Mouse (Mus musculus) heart, postnatal 4 days (tissue): ENCODE data around the gene Sh3bp2. TPM values are rescaled to one million over a fixed set of nuclear protein-coding genes. Genes with fewer than 3 reads are reported as not detected.
"Not testable (repeated sequence)": the region's sequence is repeated elsewhere in the genome, so short reads cannot be mapped to it uniquely, and the experiment has no call there.

Experiments
- DNase-seq: peaks from one replicate; pipeline ENCODE4 v3.0.0; 2021
- total RNA-seq, 2 experiments: library from RNA; stranded (reverse); gene quantifications; 2 replicates each; pipeline ENCODE4 v1.2.3; 2021

Sh3bp2 gene
- total RNA-seq, 2 experiments from 2014 or later: 6.1 to 7.9 TPM

- DNase-seq: no peak
Measured at GRCm38 (mm10) chr5:34527352-34527751, 1.7 kb downstream of the Sh3bp2 start.

- no peak for DNase-seq
Measured at GRCm38 (mm10) chr5:34528724-34529123, 3.1 kb downstream of the Sh3bp2 start.

- DNase-seq: no peak
Measured at GRCm38 (mm10) chr5:34530116-34530515, 4.5 kb downstream of the Sh3bp2 start.

- DNase-seq: no peak
Measured at GRCm38 (mm10) chr5:34530687-34531086, 5.0 kb downstream of the Sh3bp2 start.

DNA sequence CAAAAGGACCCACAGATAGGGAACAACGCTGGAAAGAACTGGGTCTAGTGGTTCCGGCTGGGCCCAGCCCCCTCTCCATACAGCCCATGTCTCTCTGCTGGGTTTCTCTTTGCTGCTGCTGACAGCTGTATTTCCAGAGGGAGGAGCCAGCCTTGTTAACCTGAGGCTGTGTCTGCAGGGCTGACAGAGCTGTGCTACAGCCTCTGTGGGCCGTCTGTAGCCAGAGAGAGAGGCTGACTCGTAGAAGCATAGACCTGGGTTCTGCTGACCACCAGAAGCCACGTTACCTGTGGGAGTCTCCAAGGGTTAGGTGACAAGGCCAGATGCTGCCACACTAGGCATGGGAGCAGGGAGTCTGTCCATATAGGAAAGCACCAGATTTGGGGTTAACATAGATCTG, 7.4 kb downstream of the Sh3bp2 start:
- DNase-seq: no peak

GRCm38 (mm10) chr5:34533820-34534219, 8.2 kb downstream of the Sh3bp2 start:
- peak; percentile 62 for DNase-seq

DNA sequence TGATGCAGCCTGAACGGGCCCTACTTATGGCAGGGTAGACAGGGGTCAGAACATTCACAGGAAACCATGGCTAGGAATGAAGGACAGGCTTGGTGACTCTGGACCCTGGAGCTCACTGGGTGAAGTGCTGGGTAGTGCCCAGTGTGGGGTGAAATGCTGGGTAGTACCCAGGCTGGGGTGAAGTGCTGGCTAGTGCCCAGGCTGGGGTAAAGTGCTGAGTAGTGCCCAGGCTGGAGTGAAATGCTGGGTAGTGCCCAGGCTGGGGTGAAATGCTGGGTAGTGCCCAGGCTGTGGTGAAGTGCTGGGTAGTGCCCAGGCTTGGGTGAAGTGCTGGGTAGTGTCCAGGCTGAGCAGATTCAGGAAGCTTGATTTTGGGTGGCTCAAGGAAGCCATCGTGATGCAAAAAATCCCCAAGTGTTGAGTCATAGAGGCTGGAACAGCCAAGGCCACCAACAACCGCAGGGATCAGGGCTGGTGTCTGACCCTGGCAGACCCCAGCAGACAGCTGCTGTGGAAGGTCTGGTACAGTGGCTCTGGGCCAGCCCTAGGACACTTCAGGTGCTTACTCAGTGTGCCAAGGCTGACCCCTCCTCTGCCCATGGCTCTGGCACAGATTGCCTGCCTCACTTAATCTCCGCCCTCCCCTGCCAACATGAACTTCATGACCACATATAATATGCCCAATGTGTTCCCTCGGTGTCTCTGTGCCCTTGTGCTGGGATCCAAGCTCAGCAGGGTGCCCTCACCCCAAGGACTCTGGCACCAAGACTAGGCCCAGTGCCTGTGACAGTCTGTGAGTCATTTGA, 9.3 kb downstream of the Sh3bp2 start:
- DNase-seq: no peak

DNA sequence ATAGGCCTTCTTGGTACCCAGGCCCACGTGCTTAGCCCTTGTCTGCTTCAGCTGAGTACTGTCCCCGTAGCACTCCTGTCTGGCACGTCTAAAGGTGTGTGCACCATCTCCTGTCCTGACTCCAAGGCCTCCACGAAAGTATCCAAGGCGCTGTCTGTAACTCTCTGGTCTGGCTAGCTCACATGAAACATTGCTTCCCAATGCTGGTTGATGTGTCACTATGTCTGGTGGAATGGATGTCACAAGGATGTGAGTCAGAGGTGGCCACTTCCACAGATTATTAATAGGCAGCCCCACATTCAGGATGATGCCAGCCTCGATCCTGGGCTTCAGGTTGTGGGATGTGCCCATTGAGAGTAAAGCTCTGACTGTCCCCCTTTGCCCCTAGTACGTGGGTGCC, 10.2 kb downstream of the Sh3bp2 start:
- DNase-seq: no peak

DNA sequence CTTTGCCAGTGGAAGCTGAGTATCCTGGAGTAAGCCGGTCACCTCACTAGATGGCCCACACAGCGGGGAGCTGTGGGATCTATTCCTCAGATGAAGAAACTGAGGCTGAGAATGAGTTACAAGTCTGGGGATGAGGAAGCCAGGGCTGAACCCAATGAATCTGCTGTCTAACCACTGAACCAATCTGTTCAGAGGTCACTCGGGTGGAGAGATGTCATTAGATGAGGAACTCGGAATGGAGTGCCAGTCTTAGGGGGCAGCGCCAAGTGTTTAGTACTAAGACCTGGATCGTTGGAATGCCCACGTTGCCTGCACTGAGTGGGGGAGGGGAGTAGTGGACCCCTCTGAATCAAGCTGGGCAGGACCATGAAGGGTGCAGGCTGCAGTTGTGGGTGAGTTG, 12.4 kb downstream of the Sh3bp2 start:
- no peak for DNase-seq

- DNase-seq: peak; percentile 49
Measured at GRCm38 (mm10) chr5:34538527-34538926, 12.9 kb downstream of the Sh3bp2 start.

DNA sequence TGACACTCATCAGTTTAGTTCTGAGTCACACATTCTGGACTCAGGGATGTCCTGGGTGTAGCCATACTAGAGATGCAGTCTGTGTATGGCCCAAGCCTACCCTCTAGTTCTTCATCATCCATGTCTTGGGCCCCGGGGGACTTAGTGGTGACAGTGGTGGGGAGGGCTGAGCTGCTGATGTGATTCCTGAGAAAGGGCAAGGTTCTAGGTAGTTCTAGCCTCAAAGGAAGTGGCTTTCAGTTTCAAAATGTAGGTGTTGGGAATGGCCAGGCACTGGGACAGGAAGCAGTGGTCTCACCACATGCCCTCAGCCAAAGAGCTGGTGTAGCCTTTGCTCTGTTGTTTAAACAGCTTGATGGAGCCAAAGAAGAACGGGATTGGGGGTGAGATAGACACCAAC, 13.5 kb downstream of the Sh3bp2 start:
- DNase-seq: no peak

- DNase-seq: no peak
Measured at GRCm38 (mm10) chr5:34542166-34542565, 16.5 kb downstream of the Sh3bp2 start.

DNA sequence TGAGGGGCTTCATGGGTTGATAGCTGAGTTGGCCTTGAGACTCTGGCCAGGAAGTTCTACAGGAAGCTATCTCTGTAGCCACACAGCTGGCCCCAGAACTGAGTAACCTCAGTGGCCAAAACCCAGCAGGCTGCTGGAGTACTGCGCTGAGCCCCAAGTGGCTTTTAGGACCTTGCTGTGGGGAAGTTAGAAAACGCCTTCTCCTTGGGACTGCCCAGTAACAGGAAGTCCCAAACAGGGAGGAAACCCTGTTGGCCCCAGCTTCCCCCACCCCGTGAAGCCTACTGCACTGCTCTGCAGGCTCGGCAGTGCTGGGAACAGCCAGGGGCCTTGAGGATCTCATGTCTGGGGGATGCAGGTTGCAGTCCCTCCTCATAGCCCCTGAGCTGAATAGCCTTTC, 17.5 kb downstream of the Sh3bp2 start:
- peak; percentile 27 for DNase-seq

DNA sequence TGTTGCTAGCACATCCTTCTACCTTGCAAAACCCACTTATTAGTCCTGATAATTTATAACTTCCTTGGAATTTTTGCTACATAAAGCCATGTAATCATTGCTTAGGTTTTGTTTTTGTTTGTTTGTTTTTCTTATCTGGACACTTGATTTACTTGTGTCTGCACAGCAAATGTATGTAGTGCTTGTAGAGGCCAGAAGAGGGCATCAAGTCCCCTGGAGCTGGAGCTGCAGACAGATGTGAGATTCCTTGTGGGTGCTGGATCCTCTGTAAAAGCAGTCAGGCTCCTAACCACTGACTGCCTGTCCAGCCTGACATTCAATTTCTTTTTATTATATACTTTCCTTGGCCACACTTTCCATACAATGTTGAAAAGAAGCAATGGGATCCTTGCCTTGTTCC, 21.8 kb downstream of the Sh3bp2 start:
- peak; percentile 37 for DNase-seq

GRCm38 (mm10) chr5:34549135-34549482, 23.5 kb downstream of the Sh3bp2 start:
- DNase-seq: no peak

- peak; percentile 59 for DNase-seq
Measured at GRCm38 (mm10) chr5:34549483-34550221, 24.0 kb downstream of the Sh3bp2 start.

- no peak for DNase-seq
Measured at GRCm38 (mm10) chr5:34550251-34550650, 24.6 kb downstream of the Sh3bp2 start.

DNA sequence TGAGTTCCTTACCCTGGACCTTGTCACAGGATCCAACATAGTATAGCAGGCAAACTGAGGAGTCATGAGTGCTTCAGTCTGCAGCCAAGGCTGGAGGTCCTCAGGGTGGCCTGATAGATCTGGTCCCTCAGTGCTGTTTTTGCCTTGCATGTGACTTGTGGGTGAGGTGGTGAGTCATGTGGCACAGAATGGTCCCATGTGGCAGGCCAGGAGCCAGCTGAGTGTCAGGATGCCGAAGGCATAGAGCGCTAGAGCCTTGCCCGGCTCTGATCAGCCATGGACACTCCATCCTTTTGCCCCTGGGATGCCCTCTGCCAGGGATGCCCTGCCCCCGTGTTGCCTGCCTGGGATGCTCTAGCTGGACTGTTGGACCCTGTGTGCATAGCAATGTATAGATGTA, 26.2 kb downstream of the Sh3bp2 start:
- no peak for DNase-seq

GRCm38 (mm10) chr5:34563854-34564253, 38.2 kb downstream of the Sh3bp2 start:
- no peak for DNase-seq

- DNase-seq: no peak
Measured at GRCm38 (mm10) chr5:34564291-34564690, 38.7 kb downstream of the Sh3bp2 start.

- DNase-seq: peak; percentile 78
Measured at GRCm38 (mm10) chr5:34565545-34566283, 40.1 kb downstream of the Sh3bp2 start.

DNA sequence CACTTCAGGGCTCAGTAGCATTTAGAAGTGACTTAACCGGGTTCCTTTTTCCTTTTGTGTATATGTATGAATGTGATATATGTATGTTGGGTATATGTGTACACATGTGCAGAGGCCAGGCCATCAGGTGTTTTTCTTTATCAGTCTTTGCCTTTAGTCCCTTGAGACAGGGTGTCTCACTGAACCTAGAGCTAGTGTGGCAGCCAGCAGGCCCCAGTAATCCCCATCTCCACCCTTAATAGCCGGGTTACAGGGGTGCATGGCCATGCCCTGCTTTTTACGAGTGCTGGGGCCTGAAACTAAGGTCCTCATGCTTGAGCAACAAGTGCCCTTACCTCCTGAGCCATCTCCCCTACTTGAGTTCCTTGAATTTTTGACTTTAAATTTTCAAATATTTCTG, 45.9 kb downstream of the Sh3bp2 start:
- no peak for DNase-seq

DNA sequence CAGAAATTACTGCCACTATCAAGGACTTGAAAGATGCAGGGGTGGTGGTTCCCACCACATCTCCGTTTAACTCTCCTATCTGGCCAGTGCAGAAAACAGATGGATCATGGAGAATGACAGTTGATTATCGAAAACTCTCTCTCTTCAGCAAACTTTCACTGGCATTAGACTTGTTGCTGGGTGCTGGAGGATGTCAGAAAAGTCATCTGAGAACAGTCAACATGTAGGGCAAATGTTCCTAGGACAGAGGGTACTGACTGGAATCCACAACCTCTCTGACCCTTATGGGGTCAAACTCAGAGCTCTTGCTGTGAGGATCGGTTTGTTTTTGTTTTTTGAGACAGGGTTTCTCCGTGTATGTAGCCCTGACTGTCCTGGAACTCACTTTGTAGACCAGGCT, 46.9 kb downstream of the Sh3bp2 start:
- DNase-seq: not testable (repeated sequence)
